Mouse (Mus musculus): ENCODE measurements around the gene Olfr1410.

The Olfr1410 gene

GRCm38 (mm10) chr1:92605482-92605881, at the start of gene Olfr1410:
TSS of gene Olfr1410 (plus strand) at chr1:92605782.
- DNase-seq = no peak

GRCm38 (mm10) chr1:92571022-92571421, 34.6 kb upstream of the Olfr1410 start, which contains the start of gene Olfr1413:
TSS of gene Olfr1413 (plus strand) at chr1:92571322.
- no peak for DNase-seq

GRCm38 (mm10) chr1:92585479-92585878, 20.1 kb upstream of the Olfr1410 start, which contains the start of gene Olfr1412:
TSS of gene Olfr1412 (plus strand) at chr1:92585779.
- DNase-seq = no peak

- no peak for DNase-seq
Observed at GRCm38 (mm10) chr1:92594111-92594510, 11.5 kb upstream of the Olfr1410 start, which contains the start of gene Olfr1411. TSS of gene Olfr1411 (plus strand) at chr1:92594411.

GRCm38 (mm10) chr1:92596019-92596418, 9.6 kb upstream of the Olfr1410 start:
- DNase-seq = no peak

GRCm38 (mm10) chr1:92607711-92608110, 2.1 kb downstream of the Olfr1410 start:
- DNase-seq = no peak

GRCm38 (mm10) chr1:92611008-92611407, 5.4 kb downstream of the Olfr1410 start:
- DNase-seq = peak; percentile 44

GRCm38 (mm10) chr1:92613175-92613574, 7.6 kb downstream of the Olfr1410 start:
- no peak for DNase-seq

GRCm38 (mm10) chr1:92614516-92614915, 8.9 kb downstream of the Olfr1410 start:
- no peak for DNase-seq

GRCm38 (mm10) chr1:92616046-92616445, 10.5 kb downstream of the Olfr1410 start:
- no peak for DNase-seq

- DNase-seq = no peak
Observed at GRCm38 (mm10) chr1:92617488-92617887, 11.9 kb downstream of the Olfr1410 start, which contains the start of gene Olfr12. TSS of gene Olfr12 (plus strand) at chr1:92617788.

GRCm38 (mm10) chr1:92618360-92618759, 12.8 kb downstream of the Olfr1410 start:
- DNase-seq = no peak

- DNase-seq = no peak
Observed at GRCm38 (mm10) chr1:92628227-92628626, 22.6 kb downstream of the Olfr1410 start.

GRCm38 (mm10) chr1:92632196-92632595, 26.6 kb downstream of the Olfr1410 start:
- no peak for DNase-seq

GRCm38 (mm10) chr1:92632948-92633347, 27.4 kb downstream of the Olfr1410 start:
- DNase-seq = no peak

GRCm38 (mm10) chr1:92633726-92634125, 28.1 kb downstream of the Olfr1410 start:
- no peak for DNase-seq

GRCm38 (mm10) chr1:92634569-92634968, 29.0 kb downstream of the Olfr1410 start:
- no peak for DNase-seq

GRCm38 (mm10) chr1:92634976-92635599, 29.5 kb downstream of the Olfr1410 start:
- no peak for DNase-seq

GRCm38 (mm10) chr1:92636015-92636414, 30.4 kb downstream of the Olfr1410 start:
- DNase-seq = no peak

GRCm38 (mm10) chr1:92636676-92637075, 31.1 kb downstream of the Olfr1410 start:
- DNase-seq = no peak

- DNase-seq = no peak
Observed at GRCm38 (mm10) chr1:92637501-92638172, 32.1 kb downstream of the Olfr1410 start.

- peak; percentile 84 for DNase-seq
Observed at GRCm38 (mm10) chr1:92638181-92638580, 32.6 kb downstream of the Olfr1410 start.

GRCm38 (mm10) chr1:92638736-92639135, 33.2 kb downstream of the Olfr1410 start:
- no peak for DNase-seq

- DNase-seq = no peak
Observed at GRCm38 (mm10) chr1:92640393-92640792, 34.8 kb downstream of the Olfr1410 start.

Measured in right cerebral cortex, adult 18-20 months (tissue).